ENCODE assay signal across 7 mouse cellular contexts in the genomic region with DNA sequence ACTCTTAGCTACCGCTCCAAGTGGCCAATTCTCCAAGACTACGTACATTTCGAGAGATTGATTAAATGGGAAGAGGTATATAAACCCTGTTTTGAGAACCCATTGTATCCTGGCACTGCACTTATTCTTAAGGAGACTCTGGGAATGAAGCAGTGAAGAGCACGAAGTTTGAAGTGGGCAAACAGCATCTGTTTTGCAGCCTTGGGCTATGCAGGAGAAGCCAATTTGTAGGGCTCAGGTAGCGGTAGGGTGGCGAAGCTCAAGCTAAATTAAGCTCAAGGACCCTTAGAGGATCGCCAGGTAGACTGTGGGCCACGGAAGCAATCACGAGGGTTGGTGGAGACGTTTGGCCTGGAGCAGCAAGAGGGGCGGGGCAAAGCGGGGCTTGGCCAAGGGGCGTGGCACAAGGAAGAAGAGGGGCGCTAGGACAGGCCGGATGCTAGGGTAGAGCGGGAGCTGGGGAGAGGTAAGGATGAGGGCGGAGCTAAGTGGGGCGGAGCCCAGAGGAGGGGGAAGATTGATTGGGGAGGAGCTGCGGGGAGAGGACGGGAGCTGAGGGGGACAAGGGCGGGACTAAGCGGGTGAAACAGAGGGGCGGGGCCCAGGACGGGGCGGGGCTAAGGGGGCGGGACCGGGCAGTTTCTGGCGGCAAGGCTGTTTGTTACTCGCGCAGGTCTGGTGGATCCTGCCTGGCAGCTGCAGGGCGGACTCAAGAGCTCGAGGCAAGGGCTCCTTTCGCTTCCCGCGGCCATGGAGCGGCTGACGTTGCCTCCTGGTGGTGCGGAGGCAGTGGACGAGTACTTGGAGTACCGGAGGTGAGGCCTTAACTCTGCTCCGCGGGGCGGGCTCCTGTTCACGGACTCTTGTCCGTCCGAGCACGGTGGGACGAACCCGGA. TPM values are rescaled to one million over a fixed set of nuclear protein-coding genes. Genes with fewer than 3 reads are reported as not detected.
DNase-seq lines count a peak whose midpoint lies in the region; ATAC-seq lines count a peak whose summit lies in the region.

TSS of gene Fam221a (plus strand) at position 581 of the 896 bp plus-strand sequence.

- peak within 1 kb of the TSS; percentile 83 for H3K27ac ChIP-seq in intestine, embryonic 16.5 days (ENCODE audit: low read length)
- no peak within 1 kb of the TSS for H3K27ac ChIP-seq in midbrain, embryonic 11.5 days (ENCODE audit: low read depth, low read length)

- ATAC-seq in intestine, embryonic 16.5 days, result peak; percentile 98
- peak; percentile 98 for ATAC-seq in midbrain, embryonic 11.5 days (ENCODE audit: low FRiP score)

- no peaks in the 10 kb centered on the region for H3K36me3 ChIP-seq in intestine, embryonic 16.5 days (ENCODE audit: control insufficient read depth, insufficient read depth, low read length)
- H3K36me3 ChIP-seq in midbrain, embryonic 11.5 days (ENCODE audit: control insufficient read depth, insufficient read depth, low read length), result no peaks in the 10 kb centered on the region

- peak within 1 kb of the TSS; percentile 79 for H3K9ac ChIP-seq in intestine, embryonic 16.5 days (ENCODE audit: low read depth, low read length)
- H3K9ac ChIP-seq in midbrain, embryonic 11.5 days (ENCODE audit: low read length), result peak within 1 kb of the TSS; percentile 60

- H3K9me3 ChIP-seq in intestine, embryonic 16.5 days (ENCODE audit: control insufficient read depth, low read length), result no peaks in the 10 kb centered on the region
- H3K9me3 ChIP-seq in midbrain, embryonic 11.5 days (ENCODE audit: control insufficient read depth, low read length), result no peaks in the 10 kb centered on the region

- H3K27me3 ChIP-seq in intestine, embryonic 16.5 days (replicated peaks; ENCODE audit: control insufficient read depth, insufficient read depth, low read length), result no peaks in the 10 kb centered on the region
- no peaks in the 10 kb centered on the region for H3K27me3 ChIP-seq in midbrain, embryonic 11.5 days (ENCODE audit: control insufficient read depth, insufficient read depth, low read length)

- H3K4me1 ChIP-seq in intestine, embryonic 16.5 days (ENCODE audit: control insufficient read depth, insufficient read depth, low read length), result 0 out of 2 replicates have a peak, but pooled peaks cover 2% of the 10 kb centered on the region
- 0 out of 2 replicates have a peak, but pooled peaks cover 2% of the 10 kb centered on the region for H3K4me1 ChIP-seq in midbrain, embryonic 11.5 days (ENCODE audit: control insufficient read depth, insufficient read depth, low read length)

- H3K4me3 ChIP-seq in intestine, embryonic 16.5 days (ENCODE audit: low read length), result peak within 1 kb of the TSS; percentile 68
- H3K4me3 ChIP-seq in midbrain, embryonic 11.5 days (ENCODE audit: low read depth, low read length), result peak within 1 kb of the TSS; percentile 40

- peak; percentile 74 to 77 for DNase-seq in adrenal gland, adult 18-20 months (ENCODE audit: low spot score in 2 of 2)
- DNase-seq in embryo, embryonic 11 days, result peak; percentile 95
- peak; percentile 68 to 72 for DNase-seq in gastrocnemius, postnatal 36 days
- peak; percentile 51 to 56 for DNase-seq in left cerebral cortex, postnatal 36 days (ENCODE audit: low spot score in 2 of 2)
- peak; percentile 99 for DNase-seq in midbrain, embryonic 11.5 days (ENCODE audit: low spot score, missing footprints)
- DNase-seq in skeletal muscle tissue, adult 2 months (ENCODE audit: low read depth, low spot score), result peak; percentile 85

- intact Hi-C loops in gastrocnemius, postnatal 36 days (cut with DNase I), result loop anchor here (5.0 kb wide), 1 partner anchor 45 kb away; no protein-coding TSS in a partner anchor
- intact Hi-C loops in left cerebral cortex, postnatal 36 days (cut with DNase I), result no loop called here

- 4% methylated on average over 49 of the region's 49 CpGs for WGBS in intestine, embryonic 16.5 days
- 4% methylated on average over 49 of the region's 49 CpGs for WGBS in midbrain, embryonic 11.5 days

- peak within 1 kb of the TSS; percentile 85 for H3K4me2 ChIP-seq in intestine, embryonic 16.5 days (ENCODE audit: low read depth, low read length)
- peak within 1 kb of the TSS; percentile 72 for H3K4me2 ChIP-seq in midbrain, embryonic 11.5 days

RNA-seq across cellular contexts. Expression of gene Fam221a, which starts in this region (rescaled TPM):
- 1 to 10 TPM in 1 of 2 experiments, under 1 TPM in 1; 0.89 to 1.2 TPM for total RNA-seq in adrenal gland, adult 18-20 months (2021)
- total RNA-seq in gastrocnemius, postnatal 36 days (2021), result under 1 TPM; 0.25 to 0.28 TPM
- 4.8 and 6.6 TPM in 2 replicates for polyA plus RNA-seq in intestine, embryonic 16.5 days (2015; fragmentation: Nextera tagmentation; extraction: Ambion mirVana)
- under 1 TPM; 0.52 to 0.94 TPM for total RNA-seq in left cerebral cortex, postnatal 36 days (2021)
- polyA plus RNA-seq in midbrain, embryonic 11.5 days (2014; fragmentation: Nextera tagmentation; extraction: Ambion mirVana), result 5.0 and 6.0 TPM in 2 replicates

Comparison
In these comparisons a context has a peak if more than half of its experiments do, and no peak if none do; other contexts are left out.
1. Peak in DNase-seq in gastrocnemius, postnatal 36 days; RNA of the gene not detected or under 1 TPM.
2. Peak in DNase-seq in left cerebral cortex, postnatal 36 days; RNA of the gene not detected or under 1 TPM.